Mouse (Mus musculus): ENCODE results near the gene Kif18b. TPM values are rescaled to one million over a fixed set of nuclear protein-coding genes. Genes with fewer than 3 reads are reported as not detected.

Gene Kif18b
- polyA plus RNA-seq, 1 experiment from 2014 or later, result 10.6 TPM

DNA sequence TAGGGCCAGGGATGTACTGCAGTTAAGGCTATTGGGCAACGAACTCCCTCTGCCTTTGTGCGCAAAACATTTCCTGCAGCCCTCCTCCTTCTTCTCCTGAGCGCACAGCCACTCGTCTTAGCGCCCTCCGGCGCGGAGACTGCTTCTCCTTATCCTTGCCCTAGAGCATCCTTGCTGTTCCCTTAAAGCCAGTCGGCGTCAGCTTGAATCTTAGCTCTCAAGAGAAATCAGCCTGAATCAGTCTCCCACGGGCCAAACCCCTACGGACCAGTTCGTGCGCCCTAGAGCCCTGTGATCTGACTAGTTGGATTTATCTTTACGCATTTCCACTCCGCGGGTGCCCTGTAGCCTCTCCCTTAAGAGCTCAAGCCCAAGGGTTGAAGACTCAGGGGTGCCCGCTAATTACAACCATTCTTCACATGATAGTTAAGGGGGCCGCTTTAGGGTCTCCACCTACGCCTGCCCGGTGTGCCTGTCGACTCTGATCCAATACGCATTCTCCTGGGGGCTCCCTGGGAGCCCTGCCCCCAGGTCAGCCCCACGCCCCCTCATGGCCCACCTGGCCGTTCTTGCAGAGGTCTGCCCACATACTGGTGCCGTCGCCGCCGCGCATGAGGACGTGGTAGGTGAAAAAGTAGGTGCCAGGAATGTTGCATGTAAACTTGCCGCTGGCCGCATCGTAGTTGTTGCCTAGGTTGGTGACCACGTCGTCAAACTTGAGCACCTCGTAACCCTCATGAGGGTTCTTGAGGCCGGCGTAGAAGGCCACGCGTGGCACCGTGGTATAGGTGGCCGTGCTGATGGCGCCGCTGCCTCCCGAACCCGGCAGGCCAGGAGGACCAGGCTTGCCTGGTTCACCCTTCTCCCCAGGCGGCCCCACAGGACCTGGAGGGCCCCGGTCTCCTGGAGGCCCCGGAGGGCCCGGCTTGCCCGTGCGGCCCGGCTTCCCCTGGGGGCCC, 20.7 kb upstream of the Kif18b start:
- peak overlapping the region; percentile 25 for H3K4me3 ChIP-seq (ENCODE audit: low read depth, low read length)
- H3K36me3 ChIP-seq (ENCODE audit: control insufficient read depth, insufficient read depth, low read length), result no peaks in the 10 kb centered on the region
- H3K4me2 ChIP-seq (ENCODE audit: low read depth, severe bottlenecking), result peak overlapping the region; percentile 42
- no peak overlapping the region for H3K27ac ChIP-seq (replicated peaks; ENCODE audit: low read depth, low read length)
- H3K9ac ChIP-seq (ENCODE audit: low read length), result no peak overlapping the region
- WGBS, result 4% methylated on average over 54 of the region's 54 CpGs
- peaks cover 2% of the 10 kb centered on the region; the same call in 1 of the 2 replicates for H3K4me1 ChIP-seq (ENCODE audit: control insufficient read depth, insufficient read depth, low read length)
- ATAC-seq (ENCODE audit: insufficient number of reproducible peaks, low FRiP score, low TSS enrichment, low read depth), result no peak
- H3K9me3 ChIP-seq (ENCODE audit: control insufficient read depth, low read length), result no peaks in the 10 kb centered on the region
- DNase-seq (ENCODE audit: low spot score), result peak; percentile 47
- peaks cover 80% of the 10 kb centered on the region for H3K27me3 ChIP-seq (ENCODE audit: control insufficient read depth, insufficient read depth, low read length)

DNA sequence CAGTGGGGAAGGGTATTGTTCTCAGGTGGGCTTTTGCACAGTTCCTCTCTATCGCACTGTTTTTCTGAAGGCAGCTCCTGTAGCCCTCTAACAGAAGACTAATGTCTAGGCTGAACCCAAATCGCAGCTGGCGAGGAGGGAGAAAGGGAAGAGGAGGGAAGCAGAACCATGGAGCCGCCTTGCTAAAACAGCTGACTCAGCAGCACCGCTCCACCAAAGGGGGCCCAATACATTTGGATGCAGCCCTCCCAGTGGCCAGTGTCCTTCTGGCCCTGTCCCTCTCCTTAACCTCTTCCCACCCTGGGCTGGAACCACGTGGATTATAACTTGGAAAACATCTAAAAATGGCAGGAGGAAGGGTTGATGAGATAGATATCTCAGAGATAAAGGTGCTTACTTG, 16.3 kb upstream of the Kif18b start:
- no peak overlapping the region for H3K4me3 ChIP-seq (ENCODE audit: low read depth, low read length)
- H3K4me1 ChIP-seq (ENCODE audit: control insufficient read depth, insufficient read depth, low read length), result peaks cover 18% of the 10 kb centered on the region
- no peaks in the 10 kb centered on the region for H3K9me3 ChIP-seq (ENCODE audit: control insufficient read depth, low read length)
- 59% methylated on average over 6 of the region's 6 CpGs for WGBS
- H3K9ac ChIP-seq (ENCODE audit: low read length), result no peak overlapping the region
- ATAC-seq (ENCODE audit: insufficient number of reproducible peaks, low FRiP score, low TSS enrichment, low read depth) (no peak), DNase-seq (ENCODE audit: low spot score) (no peak)
- H3K4me2 ChIP-seq (ENCODE audit: low read depth, severe bottlenecking), result no peak overlapping the region
- no peaks in the 10 kb centered on the region for H3K36me3 ChIP-seq (ENCODE audit: control insufficient read depth, insufficient read depth, low read length)
- H3K27ac ChIP-seq (replicated peaks; ENCODE audit: low read depth, low read length), result no peak overlapping the region
- peaks cover 49% of the 10 kb centered on the region for H3K27me3 ChIP-seq (ENCODE audit: control insufficient read depth, insufficient read depth, low read length)

DNA sequence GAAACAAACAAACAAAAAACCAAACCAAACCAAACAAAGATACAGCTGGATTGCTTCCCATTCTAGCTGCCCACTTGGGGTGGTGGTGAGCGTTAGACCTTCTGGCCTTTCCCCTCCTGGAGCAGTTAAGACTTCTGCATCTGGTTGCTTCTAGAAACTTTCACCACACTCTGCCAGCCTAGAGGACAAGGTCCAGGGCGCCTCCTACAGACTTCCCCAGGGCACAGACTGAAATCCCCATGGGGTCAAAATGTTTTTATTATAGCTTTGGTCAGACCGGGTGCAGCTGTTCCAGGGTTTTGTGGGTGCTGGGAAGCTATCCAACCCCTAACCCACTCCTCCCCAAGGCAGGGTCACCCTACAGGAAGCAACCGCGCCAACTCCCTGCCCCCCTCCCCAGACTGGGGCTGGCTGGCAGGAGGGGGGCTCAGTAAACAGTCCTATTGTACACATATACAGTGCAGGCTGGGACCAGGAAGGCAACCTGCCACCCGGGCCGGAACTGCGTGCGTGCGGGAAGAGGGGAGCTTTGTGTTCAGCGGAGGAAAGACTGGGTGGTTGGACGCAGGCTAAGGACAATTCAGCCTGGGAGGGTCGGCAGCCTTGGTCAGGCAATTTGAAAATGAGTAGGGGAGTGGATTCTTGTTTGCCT, 14.2 kb upstream of the Kif18b start:
- Histone ChIP-seq H3K4me2 (ENCODE audit: low read depth, severe bottlenecking) (peak overlapping the region; percentile 26; the same call in 1 of the 2 replicates), H3K4me1 (ENCODE audit: control insufficient read depth, insufficient read depth, low read length) (peaks cover 21% of the 10 kb centered on the region), H3K4me3 (ENCODE audit: low read depth, low read length) (no peak overlapping the region), H3K9me3 (ENCODE audit: control insufficient read depth, low read length) (no peaks in the 10 kb centered on the region), H3K27ac (replicated peaks; ENCODE audit: low read depth, low read length) (no peak overlapping the region), H3K9ac (ENCODE audit: low read length) (no peak overlapping the region), H3K36me3 (ENCODE audit: control insufficient read depth, insufficient read depth, low read length) (no peaks in the 10 kb centered on the region), H3K27me3 (ENCODE audit: control insufficient read depth, insufficient read depth, low read length) (peaks cover 29% of the 10 kb centered on the region)
- WGBS, result 42% methylated on average over 13 of the region's 13 CpGs
- no peak for ATAC-seq (ENCODE audit: insufficient number of reproducible peaks, low FRiP score, low TSS enrichment, low read depth)
- DNase-seq (ENCODE audit: low spot score), result no peak

DNA sequence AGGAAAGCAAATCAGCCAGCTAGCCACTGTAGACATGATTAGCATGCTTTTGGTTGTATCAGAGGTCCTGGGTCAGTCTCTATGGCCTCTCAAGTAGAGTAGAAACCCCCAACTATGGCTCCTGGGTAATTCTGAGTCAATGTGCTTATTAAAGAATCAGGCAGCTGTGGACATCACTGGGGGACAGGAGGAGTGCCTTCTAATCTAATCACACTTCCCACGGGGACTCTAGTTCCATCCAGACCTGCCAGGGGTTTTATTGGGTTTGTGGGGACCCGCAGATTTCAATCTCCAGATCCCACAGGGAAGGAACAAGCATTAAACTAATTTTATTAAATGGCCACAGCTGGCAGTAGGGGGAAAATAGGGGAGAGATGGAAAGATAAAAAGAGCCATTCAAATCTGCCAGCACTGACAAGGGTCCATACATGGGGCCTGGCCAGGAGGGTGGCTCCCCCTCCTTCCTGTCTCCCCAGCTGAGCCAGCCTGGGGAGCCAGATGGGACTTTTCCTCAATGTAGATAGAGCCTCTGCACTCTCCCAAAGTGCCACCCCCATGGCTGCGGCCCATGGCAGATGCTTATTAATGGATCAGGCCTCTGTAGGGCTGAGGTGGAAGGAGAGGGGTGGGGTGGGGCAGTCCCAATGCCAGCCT, 12.7 kb upstream of the Kif18b start:
- H3K27ac ChIP-seq (replicated peaks; ENCODE audit: low read depth, low read length), result no peak overlapping the region
- 50% methylated on average over 3 of the region's 3 CpGs for WGBS
- H3K27me3 ChIP-seq (ENCODE audit: control insufficient read depth, insufficient read depth, low read length), result peaks cover 14% of the 10 kb centered on the region

DNA sequence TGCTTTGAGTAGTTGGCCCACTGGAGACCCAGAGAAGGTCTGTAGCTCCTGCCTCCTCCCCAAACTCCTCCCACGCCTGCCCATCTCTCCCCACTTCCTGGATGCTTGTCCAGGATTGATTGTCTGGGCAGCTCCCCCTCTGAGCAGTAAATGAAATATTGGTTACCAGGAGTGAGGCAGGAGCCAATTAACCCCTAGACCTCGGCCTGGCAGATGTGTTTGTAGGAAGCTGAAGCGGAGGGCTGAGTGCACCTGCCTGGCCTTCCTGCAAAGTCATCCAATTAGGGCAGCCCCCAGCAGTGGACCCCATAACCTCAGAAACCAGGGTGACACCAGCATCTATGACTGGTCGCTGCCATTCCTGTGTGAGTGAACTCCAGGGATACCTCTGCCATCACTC, 11.3 kb upstream of the Kif18b start:
- Histone ChIP-seq H3K27me3 (ENCODE audit: control insufficient read depth, insufficient read depth, low read length) (peaks cover 8% of the 10 kb centered on the region; the same call in 1 of the 2 replicates), H3K4me3 (ENCODE audit: low read depth, low read length) (no peak overlapping the region), H3K4me2 (ENCODE audit: low read depth, severe bottlenecking) (no peak overlapping the region; the same call in 1 of the 2 replicates), H3K9ac (ENCODE audit: low read length) (no peak overlapping the region), H3K4me1 (ENCODE audit: control insufficient read depth, insufficient read depth, low read length) (peaks cover 21% of the 10 kb centered on the region), H3K9me3 (ENCODE audit: control insufficient read depth, low read length) (no peaks in the 10 kb centered on the region), H3K36me3 (ENCODE audit: control insufficient read depth, insufficient read depth, low read length) (no peaks in the 10 kb centered on the region), H3K27ac (replicated peaks; ENCODE audit: low read depth, low read length) (no peak overlapping the region)
- 5% methylated on average over 4 of the region's 4 CpGs for WGBS
- ATAC-seq (ENCODE audit: insufficient number of reproducible peaks, low FRiP score, low TSS enrichment, low read depth), result no peak
- peak; percentile 53 for DNase-seq (ENCODE audit: low spot score)

More for the DNA sequence above, 12.7 kb upstream of the Kif18b start:
- Histone ChIP-seq H3K4me3 (ENCODE audit: low read depth, low read length) (no peak overlapping the region), H3K9ac (ENCODE audit: low read length) (no peak overlapping the region), H3K36me3 (ENCODE audit: control insufficient read depth, insufficient read depth, low read length) (no peaks in the 10 kb centered on the region), H3K4me2 (ENCODE audit: low read depth, severe bottlenecking) (no peak overlapping the region), H3K9me3 (ENCODE audit: control insufficient read depth, low read length) (no peaks in the 10 kb centered on the region), H3K4me1 (ENCODE audit: control insufficient read depth, insufficient read depth, low read length) (peaks cover 21% of the 10 kb centered on the region)
- DNase-seq (ENCODE audit: low spot score) (no peak), ATAC-seq (ENCODE audit: insufficient number of reproducible peaks, low FRiP score, low TSS enrichment, low read depth) (no peak)

- Histone ChIP-seq H3K36me3 (ENCODE audit: control insufficient read depth, insufficient read depth, low read length) (no peaks in the 10 kb centered on the region), H3K4me1 (ENCODE audit: control insufficient read depth, insufficient read depth, low read length) (no peaks in the 10 kb centered on the region), H3K9me3 (ENCODE audit: control insufficient read depth, low read length) (no peaks in the 10 kb centered on the region), H3K4me3 (ENCODE audit: low read depth, low read length) (no peak overlapping the region), H3K27ac (replicated peaks; ENCODE audit: low read depth, low read length) (no peak overlapping the region), H3K4me2 (ENCODE audit: low read depth, severe bottlenecking) (no peak overlapping the region), H3K9ac (ENCODE audit: low read length) (no peak overlapping the region), H3K27me3 (ENCODE audit: control insufficient read depth, insufficient read depth, low read length) (no peaks in the 10 kb centered on the region)
- 93% methylated on average over 10 of the region's 10 CpGs for WGBS
- DNase-seq (ENCODE audit: low spot score) (no peak), ATAC-seq (ENCODE audit: insufficient number of reproducible peaks, low FRiP score, low TSS enrichment, low read depth) (no peak)
These were observed 5.7 kb upstream of the Kif18b start for GRCm38 (mm10) chr11:102930672-102931071.

GRCm38 (mm10) chr11:102925351-102925717, 410 bp upstream of the Kif18b start:
- Histone ChIP-seq H3K4me3 (ENCODE audit: low read depth, low read length) (peak overlapping the region; percentile 84), H3K27ac (replicated peaks; ENCODE audit: low read depth, low read length) (peak overlapping the region; percentile 88), H3K9ac (ENCODE audit: low read length) (peak overlapping the region; percentile 61), H3K27me3 (ENCODE audit: control insufficient read depth, insufficient read depth, low read length) (no peaks in the 10 kb centered on the region), H3K4me2 (ENCODE audit: low read depth, severe bottlenecking) (peak overlapping the region; percentile 74), H3K36me3 (ENCODE audit: control insufficient read depth, insufficient read depth, low read length) (peaks cover 5% of the 10 kb centered on the region), H3K4me1 (ENCODE audit: control insufficient read depth, insufficient read depth, low read length) (0 out of 2 replicates have a peak, but pooled peaks cover 10% of the 10 kb centered on the region), H3K9me3 (ENCODE audit: control insufficient read depth, low read length) (no peaks in the 10 kb centered on the region)
- no peak for DNase-seq (ENCODE audit: low spot score)
- peak; percentile 35; the same call in 1 of the 2 replicates for ATAC-seq (ENCODE audit: insufficient number of reproducible peaks, low FRiP score, low TSS enrichment, low read depth)
- 4% methylated on average over 10 of the region's 10 CpGs for WGBS

DNA sequence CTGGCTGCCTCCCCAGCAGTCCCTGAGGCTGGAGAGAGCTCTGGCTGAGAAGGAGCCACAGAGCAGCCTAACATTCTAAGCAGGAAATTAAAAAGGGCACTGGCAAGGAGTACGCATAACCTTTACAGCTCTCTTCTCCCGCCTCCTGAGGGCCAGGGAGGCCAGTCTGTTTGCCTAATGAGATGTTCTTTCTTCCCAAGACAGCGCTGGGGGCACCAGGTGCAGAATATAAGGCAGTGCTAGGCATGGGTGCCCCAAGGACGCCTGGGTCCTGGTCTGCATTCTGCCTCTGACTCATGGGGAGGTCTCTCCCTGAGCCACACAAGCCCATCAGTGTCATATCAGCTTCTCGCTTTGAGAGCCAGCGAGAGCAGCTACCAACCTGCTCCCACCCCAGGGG, 3.4 kb downstream of the Kif18b start:
- Histone ChIP-seq H3K9me3 (ENCODE audit: control insufficient read depth, low read length) (no peaks in the 10 kb centered on the region), H3K36me3 (ENCODE audit: control insufficient read depth, insufficient read depth, low read length) (peaks cover 5% of the 10 kb centered on the region), H3K27ac (replicated peaks; ENCODE audit: low read depth, low read length) (no peak overlapping the region), H3K4me3 (ENCODE audit: low read depth, low read length) (no peak overlapping the region), H3K27me3 (ENCODE audit: control insufficient read depth, insufficient read depth, low read length) (no peaks in the 10 kb centered on the region), H3K9ac (ENCODE audit: low read length) (peak overlapping the region; percentile 18; the same call in 1 of the 2 replicates), H3K4me1 (ENCODE audit: control insufficient read depth, insufficient read depth, low read length) (0 out of 2 replicates have a peak, but pooled peaks cover 10% of the 10 kb centered on the region), H3K4me2 (ENCODE audit: low read depth, severe bottlenecking) (no peak overlapping the region)
- DNase-seq (ENCODE audit: low spot score), result no peak
- no peak for ATAC-seq (ENCODE audit: insufficient number of reproducible peaks, low FRiP score, low TSS enrichment, low read depth)
- whole genome bisulfite sequencing, result 64% methylated on average over 6 of the region's 6 CpGs
